Mouse (Mus musculus) embryo, embryonic 10 days (tissue): ENCODE measurements around the gene Hoxb4.

ENCODE experiments used
- DNase-seq: peaks from one replicate; pipeline ENCODE4 v3.0.0-alpha.2; 2015; ENCODE audit warnings: low spot score

Hoxb4 gene

GRCm38 (mm10) chr11:96349491-96350340, 31.6 kb downstream of the Hoxb4 start:
- DNase-seq: peak; percentile 78

GRCm38 (mm10) chr11:96350341-96350624, 32.2 kb downstream of the Hoxb4 start, which contains the start of gene Hoxb2:
TSS of gene Hoxb2 (plus strand) at chr11:96350525.
- no peak for DNase-seq

- DNase-seq: peak; percentile 41
Measured at GRCm38 (mm10) chr11:96350791-96351190, 32.7 kb downstream of the Hoxb4 start.

- peak; percentile 74 for DNase-seq
Measured at GRCm38 (mm10) chr11:96351312-96351711, 33.2 kb downstream of the Hoxb4 start.

- peak; percentile 85 for DNase-seq
Measured at GRCm38 (mm10) chr11:96351831-96352230, 33.8 kb downstream of the Hoxb4 start.

GRCm38 (mm10) chr11:96352691-96353521, 34.8 kb downstream of the Hoxb4 start:
- DNase-seq: peak; percentile 71

GRCm38 (mm10) chr11:96353522-96353841, 35.4 kb downstream of the Hoxb4 start:
- no peak for DNase-seq

GRCm38 (mm10) chr11:96353939-96354338, 35.9 kb downstream of the Hoxb4 start:
- DNase-seq: peak; percentile 61

GRCm38 (mm10) chr11:96354376-96354775, 36.3 kb downstream of the Hoxb4 start:
- peak; percentile 86 for DNase-seq

- no peak for DNase-seq
Measured at GRCm38 (mm10) chr11:96354801-96355311, 36.8 kb downstream of the Hoxb4 start.

GRCm38 (mm10) chr11:96363807-96364206, 45.7 kb downstream of the Hoxb4 start:
- DNase-seq: peak; percentile 77

GRCm38 (mm10) chr11:96365441-96366091, 47.5 kb downstream of the Hoxb4 start, which contains the start of gene Hoxb1:
TSS of gene Hoxb1 (plus strand) at chr11:96365752.
- peak; percentile 78 for DNase-seq

GRCm38 (mm10) chr11:96366092-96367041, 48.3 kb downstream of the Hoxb4 start:
- DNase-seq: peak; percentile 59

GRCm38 (mm10) chr11:96367141-96367540, 49.1 kb downstream of the Hoxb4 start:
- no peak for DNase-seq

- no peak for DNase-seq
Measured at GRCm38 (mm10) chr11:96368686-96369085, 50.6 kb downstream of the Hoxb4 start.

GRCm38 (mm10) chr11:96369140-96369539, 51.1 kb downstream of the Hoxb4 start:
- no peak for DNase-seq
